Mouse (Mus musculus) kidney, postnatal 14 days (tissue): Measurements from ENCODE around the gene Coq7.

Experiments
- DNase-seq: peaks from one replicate; pipeline ENCODE4 v3.0.0; 2022; ENCODE audit warnings: mixed read lengths

Gene Coq7

GRCm38 (mm10) chr7:118461400-118462136 is 71.6 kb downstream of the Coq7 start:
- no peak for DNase-seq
